Comparison of ENCODE assay signal across 8 mouse cellular contexts in genomic region chr3:121306641-121307040, GRCm38 (mm10). TPM values are rescaled to one million over a fixed set of nuclear protein-coding genes. Genes with fewer than 3 reads are reported as not detected.
DNase-seq lines count a peak whose midpoint lies in the region; ATAC-seq and TF ChIP-seq lines count a peak whose summit lies in the region.
"Had no signal": no experiment of that assay in that cellular context is flagged by ENCODE, and none has a peak within 500 bp of the region (broad histone marks: within the 10 kb centered on the region; RNA-seq: fewer than 3 reads in every experiment).

No protein-coding gene starts in this region.

- no peaks in the 10 kb centered on the region for H3K4me1 ChIP-seq in kidney, embryonic 16.5 days (ENCODE audit: insufficient read depth, low read length)
- no peaks in the 10 kb centered on the region; a peak in 1 of 4 replicates for H3K4me1 ChIP-seq in MEL (ENCODE audit: control insufficient read depth in 1 of 2, insufficient read depth in 2 of 2, low read length in 2 of 2)
- H3K4me1 ChIP-seq in limb, embryonic 10.5 days = no peaks in the 10 kb centered on the region

- no peaks in the 10 kb centered on the region for H3K36me3 ChIP-seq in kidney, embryonic 16.5 days (ENCODE audit: insufficient read depth, low read length)
- no peaks in the 10 kb centered on the region for H3K36me3 ChIP-seq in MEL (ENCODE audit: control insufficient read depth in 1 of 2, insufficient read depth in 2 of 2, low read length in 2 of 2)
- H3K36me3 ChIP-seq in limb, embryonic 10.5 days = 0 out of 2 replicates have a peak, but pooled peaks cover 4% of the 10 kb centered on the region
- H3K36me3 ChIP-seq: neural tube, embryonic 13.5 days had no signal

- H3K27ac ChIP-seq in kidney, embryonic 16.5 days (ENCODE audit: low read length) = no peak overlapping the region
- no peak overlapping the region for H3K27ac ChIP-seq in MEL (ENCODE audit: control insufficient read depth, low read depth, low read length)
- H3K27ac ChIP-seq in limb, embryonic 10.5 days = no peak overlapping the region
- H3K27ac ChIP-seq: neural tube, embryonic 13.5 days had no signal

- H3K9me3 ChIP-seq in kidney, embryonic 16.5 days (ENCODE audit: low read length) = no peaks in the 10 kb centered on the region
- no peaks in the 10 kb centered on the region for H3K9me3 ChIP-seq in MEL (replicated peaks; ENCODE audit: insufficient read depth, low read length)
- H3K9me3 ChIP-seq in limb, embryonic 10.5 days (replicated peaks) = no peaks in the 10 kb centered on the region

- WGBS in kidney, embryonic 16.5 days = 88% methylated on average over 7 of the region's 7 CpGs
- WGBS in limb, embryonic 10.5 days = 91% methylated on average over 7 of the region's 7 CpGs

- H3K4me3 ChIP-seq in kidney, embryonic 16.5 days (ENCODE audit: low read length) = no peak overlapping the region
- H3K4me3 ChIP-seq in MEL (ENCODE audit: control insufficient read depth in 1 of 2, insufficient read depth in 1 of 2, low read depth in 2 of 2, low read length in 2 of 2) = no peak overlapping the region
- H3K4me3 ChIP-seq in limb, embryonic 10.5 days = no peak overlapping the region
- H3K4me3 ChIP-seq: neural tube, embryonic 13.5 days had no signal

- H3K79me2 ChIP-seq in MEL (ENCODE audit: control insufficient read depth, insufficient read depth, low read length, poor library complexity) = no peaks in the 10 kb centered on the region

- TF ChIP-seq POLR2A in MEL (IDR thresholded peaks at IDR 0.05; ENCODE audit: control insufficient read depth in 1 of 2, insufficient read depth in 1 of 2, low read depth in 1 of 2, low read length in 2 of 2, poor library complexity in 1 of 2) = no peak

- no peak for TF ChIP-seq EP300 in MEL (IDR thresholded peaks at IDR 0.05; ENCODE audit: low read depth in 1 of 2, low read length in 2 of 2)

- DNase-seq in kidney, adult 11 months = no peak
- peak; percentile 37 for DNase-seq in CD4-positive helper T cell, adult 2 months (ENCODE audit: low read depth, low spot score)
- peak; percentile 65 for DNase-seq in MEL (ENCODE audit: low read depth, low spot score)
- peak; percentile 30 for DNase-seq in limb, embryonic 10.5 days (ENCODE audit: low spot score)
- DNase-seq in right cerebral cortex, postnatal 4 days = no peak
- DNase-seq in frontal cortex, postnatal 14 days (ENCODE audit: low spot score in 2 of 2) = no peak

- H3K27me3 ChIP-seq in kidney, embryonic 16.5 days (ENCODE audit: insufficient read depth, low read length) = no peaks in the 10 kb centered on the region
- H3K27me3 ChIP-seq in MEL (ENCODE audit: control insufficient read depth in 1 of 2, insufficient read depth in 2 of 2, low read length in 2 of 2) = no peaks in the 10 kb centered on the region
- no peaks in the 10 kb centered on the region for H3K27me3 ChIP-seq in limb, embryonic 10.5 days (ENCODE audit: low read depth, poor library complexity, severe bottlenecking)
- H3K27me3 ChIP-seq: neural tube, embryonic 13.5 days had no signal

- 0 out of 2 replicates have a peak, but pooled peaks have one; percentile 37 for ATAC-seq in kidney, embryonic 16.5 days (ENCODE audit: low FRiP score, low TSS enrichment)

- no peak overlapping the region for H3K9ac ChIP-seq in kidney, embryonic 16.5 days (replicated peaks; ENCODE audit: low read length)
- no peak overlapping the region for H3K9ac ChIP-seq in MEL (ENCODE audit: control insufficient read depth, low read depth, low read length, poor library complexity, severe bottlenecking)
- H3K9ac ChIP-seq: neural tube, embryonic 13.5 days had no signal

- TF ChIP-seq RAD21 in MEL (IDR thresholded peaks at IDR 0.05; ENCODE audit: low read depth, low read length) = no peak; the same call in 1 of the 2 replicates

- peak; percentile 29 to 50 (median 46); a peak in 5 of 6 replicates for TF ChIP-seq CTCF in MEL (IDR thresholded peaks at IDR 0.05 in 2 of 3, conservative IDR thresholded peaks at IDR 0.05 in 1 of 3; ENCODE audit: control insufficient read depth in 1 of 3, insufficient read depth in 1 of 3, low read depth in 2 of 3, low read length in 3 of 3, poor library complexity in 1 of 3, severe bottlenecking in 1 of 3)

- no peak overlapping the region for H3K4me2 ChIP-seq in kidney, embryonic 16.5 days (replicated peaks; ENCODE audit: low read depth, low read length)
- H3K4me2 ChIP-seq: neural tube, embryonic 13.5 days had no signal

TF ChIP-seq in MEL, 35 proteins besides CTCF, POLR2A, EP300 and RAD21:
- no peak for TF ChIP-seq NELFE (IDR thresholded peaks at IDR 0.05; ENCODE audit: low read depth, low read length)
- TF ChIP-seq SMC3 (IDR thresholded peaks at IDR 0.05; ENCODE audit: low read depth, low read length) = no peak
- no peak for TF ChIP-seq SIN3A (IDR thresholded peaks at IDR 0.05; ENCODE audit: low read length)
- no peak for TF ChIP-seq E2F4 (IDR thresholded peaks at IDR 0.05; ENCODE audit: borderline replicate concordance, low read depth, low read length)
- no peak for TF ChIP-seq MAZ (IDR thresholded peaks at IDR 0.05; ENCODE audit: low read depth, low read length)
- TF ChIP-seq TAL1 (IDR thresholded peaks at IDR 0.05; ENCODE audit: low read length) = no peak
- no peak for TF ChIP-seq USF2 (IDR thresholded peaks at IDR 0.05; ENCODE audit: borderline replicate concordance in 1 of 2, insufficient read depth in 1 of 2, low read depth in 1 of 2, low read length in 2 of 2)
- TF ChIP-seq NRF1 (IDR thresholded peaks at IDR 0.05; ENCODE audit: insufficient read depth, low read depth, low read length, poor library complexity, severe bottlenecking) = no peak
- no peak for TF ChIP-seq GABPA (IDR thresholded peaks at IDR 0.05; ENCODE audit: low read depth, low read length)
- TF ChIP-seq JUND (IDR thresholded peaks at IDR 0.05; ENCODE audit: low read depth, low read length) = no peak
- TF ChIP-seq ZNF384 (IDR thresholded peaks at IDR 0.05; ENCODE audit: low read depth, low read length) = no peak
- no peak for TF ChIP-seq MEF2A (IDR thresholded peaks at IDR 0.05; ENCODE audit: extremely low read depth, insufficient replicate concordance, low read depth, low read length, poor library complexity, severe bottlenecking)
- TF ChIP-seq TBP (IDR thresholded peaks at IDR 0.05; ENCODE audit: low read depth, low read length) = no peak
- no peak for TF ChIP-seq USF1 (IDR thresholded peaks at IDR 0.05; ENCODE audit: low read depth, low read length)

RNA-seq across cellular contexts. Expression of gene Alg14, which starts 15.1 kb away (rescaled TPM):
- 42.0 and 43.5 TPM in 2 replicates for polyA plus RNA-seq in kidney, embryonic 16.5 days (2015; fragmentation: Nextera tagmentation; extraction: Ambion mirVana)
- 2.5 and 3.2 TPM in 2 replicates for total RNA-seq in MEL (2012; rRNA removed)
- polyA plus RNA-seq in MEL (2012; ENCODE audit: insufficient read depth in 1 of 2, insufficient read length in 2 of 2, low read depth in 1 of 2, low replicate concordance in 2 of 2, missing spikeins in 1 of 2) = 10 to 100 TPM in 1 of 2 experiments, not detected in 1; 20.1 TPM
- 26.0 and 35.0 TPM in 2 replicates for polyA plus RNA-seq in limb, embryonic 10.5 days (2016; fragmentation: Nextera tagmentation; extraction: Ambion mirVana)

RNA-seq across cellular contexts. Expression of gene Tmem56, which starts 23.7 kb away (rescaled TPM):
- 1.5 and 1.6 TPM in 2 replicates for polyA plus RNA-seq in kidney, embryonic 16.5 days (2015; fragmentation: Nextera tagmentation; extraction: Ambion mirVana)
- total RNA-seq in MEL (2012; rRNA removed) = 0.20 and 0.39 TPM in 2 replicates
- polyA plus RNA-seq in MEL (2012; ENCODE audit: insufficient read depth in 1 of 2, insufficient read length in 2 of 2, low read depth in 1 of 2, low replicate concordance in 2 of 2, missing spikeins in 1 of 2) = under 1 TPM in 1 of 2 experiments, not detected in 1; 0.32 TPM
- polyA plus RNA-seq in limb, embryonic 10.5 days (2016; fragmentation: Nextera tagmentation; extraction: Ambion mirVana) = 0.96 and 1.0 TPM in 2 replicates

Comparison
In these comparisons a context has a peak if more than half of its experiments do, and no peak if none do; other contexts are left out.
1. DNase-seq: peak in CD4-positive helper T cell, adult 2 months (single experiment), MEL (single experiment) and limb, embryonic 10.5 days (single experiment); none in kidney, adult 11 months (single experiment), right cerebral cortex, postnatal 4 days (single experiment) and frontal cortex, postnatal 14 days (0 of 2).